Mouse (Mus musculus) adrenal gland, postnatal 10 days (tissue): Measurements from ENCODE around the gene Ppp1r11. TPM values are rescaled to one million over a fixed set of nuclear protein-coding genes. Genes with fewer than 3 reads are reported as not detected.
"Not testable (repeated sequence)": the region's sequence is repeated elsewhere in the genome, so short reads cannot be mapped to it uniquely, and the experiment has no call there.

Source experiments
- DNase-seq: peaks from one replicate; pipeline ENCODE4 v3.0.0; 2021; ENCODE audit warnings: mixed read lengths
- long read RNA-seq, 2 experiments: library from polyadenylated mRNA; stranded (forward); transcript quantifications; one replicate each; pipeline ENCODE4 v2.0.0; 2021
- total RNA-seq, 2 experiments: library from RNA; stranded (reverse); gene quantifications; 2 replicates each; pipeline ENCODE4 v1.2.3; 2021

Gene Ppp1r11
- 10 to 100 TPM; 58.5 to 62.7 TPM for total RNA-seq
- long read RNA-seq, experiment 1, transcript Ppp1r11-201 (3 exons, 1,599 nt) = major isoform, 53 of 59 reads
- long read RNA-seq, experiment 1, partial matches to known transcripts = 1 of 59 reads
- long read RNA-seq, experiment 1, other reads (novel, unspliced or antisense) = 5 of 59 reads
- long read RNA-seq, experiment 2, transcript Ppp1r11-201 (3 exons, 1,599 nt) = major isoform, 44 of 47 reads
- long read RNA-seq, experiment 2, partial matches to known transcripts = 2 of 47 reads
- long read RNA-seq, experiment 2, other reads (novel, unspliced or antisense) = 1 of 47 reads

DNA sequence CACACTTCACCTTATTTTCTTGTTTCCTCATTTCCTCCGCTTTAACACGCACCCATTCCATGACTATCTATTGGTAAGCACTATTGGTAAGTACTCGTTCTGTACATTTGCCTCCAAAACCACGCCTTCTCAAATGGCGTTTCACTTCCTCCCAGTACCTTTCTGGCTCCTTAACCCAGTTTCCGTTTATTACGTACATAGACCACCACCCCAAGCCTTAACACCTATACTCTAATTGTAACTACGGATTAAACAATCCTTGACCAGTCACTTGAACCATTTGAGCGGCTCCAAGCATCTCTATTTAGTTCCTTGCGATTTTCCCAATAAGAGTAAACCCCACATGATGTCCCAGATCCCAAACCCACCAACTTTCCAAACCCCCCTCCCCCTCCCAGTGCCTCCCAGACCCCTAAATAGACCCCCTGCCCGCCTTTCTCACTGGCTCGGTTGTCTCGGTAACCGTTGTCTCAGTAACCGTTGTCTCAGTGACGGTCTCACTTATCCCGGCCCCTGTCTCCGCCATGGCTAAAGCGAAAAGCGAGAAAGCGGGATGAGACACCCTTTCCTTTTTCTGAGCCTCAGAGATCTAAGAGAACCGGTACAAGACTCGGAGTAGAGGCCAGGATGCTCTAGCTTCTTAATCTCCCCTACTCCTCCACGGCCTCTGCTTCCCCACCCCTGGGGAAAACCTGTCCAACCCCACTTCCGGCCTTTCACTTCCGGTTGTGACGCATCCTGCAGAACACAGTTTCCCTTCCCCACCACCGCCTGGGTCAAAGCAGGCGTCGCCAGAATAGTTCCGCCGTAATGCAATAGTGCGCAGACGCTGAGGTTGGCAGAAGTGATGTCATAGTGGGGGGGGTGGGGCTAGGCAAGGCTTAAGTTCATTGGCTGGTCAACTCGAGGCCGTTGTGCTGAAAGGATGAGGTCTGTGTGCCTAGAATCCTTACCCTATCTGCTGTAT, at the start of gene Ppp1r11:
TSS of gene Ppp1r11 (minus strand) at position 761 of the 967 bp plus-strand sequence.
- DNase-seq = peak; percentile 97

DNA sequence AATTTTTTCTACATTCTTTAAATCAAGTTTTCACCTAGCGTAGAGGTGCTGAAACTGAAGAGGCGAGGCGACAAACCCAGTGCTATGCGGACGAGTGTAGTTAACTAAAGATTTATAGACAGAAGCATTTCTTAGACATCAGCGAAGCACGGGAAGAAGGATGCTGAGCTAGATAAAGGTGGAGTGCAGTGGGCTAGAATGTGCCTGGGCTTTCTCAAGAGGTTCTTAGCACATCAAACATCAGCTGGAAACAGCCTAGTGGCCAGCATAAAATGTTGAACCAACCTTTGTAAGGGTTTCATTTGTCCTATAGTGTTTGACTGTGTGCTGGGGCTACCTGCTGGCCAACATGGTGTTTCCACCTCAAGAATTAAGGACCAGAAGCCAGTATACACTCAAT, 49.3 kb upstream of the Ppp1r11 start, which contains the start of gene Zfp57:
TSS of gene Zfp57 (plus strand) at position 301 of the 400 bp plus-strand sequence.
- DNase-seq = no peak

DNA sequence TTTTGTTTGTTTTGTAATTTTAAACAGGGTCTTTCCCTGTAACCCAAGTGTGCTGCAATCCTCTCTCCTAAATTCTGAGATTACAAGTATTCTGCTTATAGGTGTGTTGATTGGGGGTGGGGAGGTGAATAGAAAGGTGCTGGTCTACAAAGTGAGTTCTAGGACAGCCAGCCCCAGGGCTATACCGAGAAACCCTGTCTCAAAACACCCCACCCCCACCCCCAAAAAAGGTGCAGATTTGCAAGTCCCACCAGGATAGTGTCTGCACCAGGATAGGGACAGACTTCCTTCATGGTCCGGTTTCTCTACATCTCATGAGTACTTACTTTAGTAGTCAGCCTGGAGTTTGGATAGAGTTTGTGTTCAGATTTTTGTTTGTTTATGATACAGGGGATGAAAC, 46.9 kb upstream of the Ppp1r11 start:
- DNase-seq = no peak

GRCm38 (mm10) chr17:36997033-36997735, 45.6 kb upstream of the Ppp1r11 start:
- peak; percentile 88 for DNase-seq

DNA sequence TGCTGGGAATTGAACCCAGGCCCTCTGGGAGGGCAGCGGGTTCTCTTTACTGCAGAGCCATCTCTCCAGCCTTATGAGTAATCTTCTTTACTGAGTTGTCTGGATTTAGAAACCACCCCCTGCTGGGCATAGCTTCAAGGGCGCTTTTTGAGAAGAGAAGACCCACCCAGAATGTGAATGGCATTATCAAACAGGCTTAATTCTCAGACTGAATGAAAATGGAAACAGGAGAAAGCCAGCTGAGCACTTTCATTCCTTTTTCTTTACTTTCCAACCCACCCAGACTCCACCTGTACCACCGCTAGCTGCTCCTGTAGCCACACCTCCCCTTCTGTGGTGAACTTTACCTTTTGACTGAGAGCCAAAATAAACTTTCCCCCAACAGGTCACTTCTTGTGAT, 43.9 kb upstream of the Ppp1r11 start:
- no peak for DNase-seq

- DNase-seq = no peak
Observed at GRCm38 (mm10) chr17:36994528-36994927, 43.0 kb upstream of the Ppp1r11 start.

DNA sequence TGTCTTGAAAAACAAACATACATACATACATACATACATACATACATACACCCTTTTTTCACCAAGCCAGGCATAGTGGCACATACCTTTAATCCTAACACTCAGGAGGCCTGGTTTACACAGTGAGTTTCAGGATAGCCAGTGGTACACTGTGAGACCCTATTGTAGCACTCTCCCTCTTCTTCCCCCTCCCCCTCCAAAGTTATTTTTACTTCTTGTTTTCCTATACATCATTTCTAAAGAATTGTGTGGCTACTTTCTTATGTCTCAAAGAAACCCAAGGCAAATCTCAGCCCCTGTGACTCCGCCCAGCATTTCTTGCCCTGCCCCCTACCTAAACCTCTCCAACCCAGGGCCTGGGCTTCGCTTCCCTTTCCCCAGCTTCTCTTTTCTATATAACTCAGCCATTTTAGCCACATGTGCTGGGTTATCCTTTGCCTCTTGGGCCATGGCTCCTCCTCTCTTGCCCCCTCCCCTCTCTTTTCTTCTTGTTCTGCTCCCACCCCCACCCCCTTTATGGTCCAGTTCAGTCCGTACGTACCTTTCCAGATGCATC, 42.3 kb upstream of the Ppp1r11 start:
- DNase-seq = no peak

DNA sequence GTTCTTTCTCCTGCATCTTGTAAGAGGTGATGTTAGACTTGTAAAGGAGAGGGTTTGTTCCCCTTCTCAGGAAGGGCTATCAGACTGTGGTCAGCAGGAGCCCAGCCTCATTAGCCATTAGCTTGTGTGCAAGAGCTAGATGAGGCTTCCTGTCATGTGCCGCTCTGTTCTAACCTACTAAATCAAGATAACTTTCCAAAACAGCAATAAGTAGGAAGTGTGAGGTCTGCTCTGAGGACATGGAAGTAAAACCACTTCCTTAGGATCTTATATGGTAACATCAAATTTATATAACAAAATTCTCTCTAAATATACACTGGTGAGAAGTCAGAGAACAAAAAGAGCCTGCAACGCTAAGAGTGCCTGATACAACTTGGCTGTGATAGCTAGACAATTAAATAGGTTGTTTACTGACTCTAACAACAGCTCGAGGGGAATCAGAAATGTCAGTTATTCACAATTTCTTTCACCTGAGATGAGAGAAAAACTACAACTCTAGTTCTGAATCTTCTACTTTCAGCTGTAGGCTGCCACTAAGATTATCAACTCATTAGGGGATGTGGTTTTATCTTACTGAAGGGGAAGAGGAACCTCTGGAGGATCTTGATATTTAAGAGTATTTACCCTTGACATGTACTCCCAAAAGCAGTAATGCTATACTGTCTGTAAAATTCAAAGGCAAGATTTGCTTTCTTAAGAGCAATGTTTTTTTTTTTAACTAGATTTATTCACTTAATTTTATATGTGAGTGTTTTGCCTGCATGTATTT, 41.0 kb upstream of the Ppp1r11 start:
- DNase-seq = no peak

GRCm38 (mm10) chr17:36990630-36991029, 39.1 kb upstream of the Ppp1r11 start:
- not testable (repeated sequence) for DNase-seq

- no peak for DNase-seq
Observed at GRCm38 (mm10) chr17:36989437-36989836, 37.9 kb upstream of the Ppp1r11 start, which contains the start of gene H2-M5. Gene H2-M5, minus strand, starts transcription at chr17:36989537.

- DNase-seq = no peak
Observed at GRCm38 (mm10) chr17:36988475-36988874, 36.9 kb upstream of the Ppp1r11 start.

- DNase-seq = no peak
Observed at GRCm38 (mm10) chr17:36982253-36983155, 31.0 kb upstream of the Ppp1r11 start.

DNA sequence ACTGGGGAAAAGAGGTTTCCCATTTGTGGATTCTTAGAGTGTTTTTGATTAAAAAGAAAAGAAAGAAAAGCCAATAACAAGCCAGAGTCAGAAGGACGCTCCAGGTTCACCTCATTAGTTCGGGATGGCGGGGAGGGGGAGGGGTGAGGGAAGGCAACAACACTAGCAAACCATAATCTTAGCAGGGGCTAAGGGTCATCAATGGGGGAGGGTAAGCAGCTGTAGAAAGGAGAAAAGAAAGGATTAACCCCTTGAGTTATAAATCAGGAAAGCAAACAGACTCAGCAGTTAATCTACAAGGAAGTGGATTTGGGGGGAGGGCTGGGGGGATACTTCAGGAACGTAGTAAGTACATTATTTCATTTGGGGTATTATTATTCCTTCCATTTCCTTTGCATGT, 30.3 kb upstream of the Ppp1r11 start:
- no peak for DNase-seq

- DNase-seq = no peak
Observed at GRCm38 (mm10) chr17:36981221-36981813, 29.8 kb upstream of the Ppp1r11 start, which contains the start of gene 2410137M14Rik. Gene 2410137M14Rik, minus strand, starts transcription at chr17:36981237.

- no peak for DNase-seq
Observed at GRCm38 (mm10) chr17:36973271-36973787, 21.8 kb upstream of the Ppp1r11 start.

GRCm38 (mm10) chr17:36972791-36973190, 21.2 kb upstream of the Ppp1r11 start:
- DNase-seq = no peak

DNA sequence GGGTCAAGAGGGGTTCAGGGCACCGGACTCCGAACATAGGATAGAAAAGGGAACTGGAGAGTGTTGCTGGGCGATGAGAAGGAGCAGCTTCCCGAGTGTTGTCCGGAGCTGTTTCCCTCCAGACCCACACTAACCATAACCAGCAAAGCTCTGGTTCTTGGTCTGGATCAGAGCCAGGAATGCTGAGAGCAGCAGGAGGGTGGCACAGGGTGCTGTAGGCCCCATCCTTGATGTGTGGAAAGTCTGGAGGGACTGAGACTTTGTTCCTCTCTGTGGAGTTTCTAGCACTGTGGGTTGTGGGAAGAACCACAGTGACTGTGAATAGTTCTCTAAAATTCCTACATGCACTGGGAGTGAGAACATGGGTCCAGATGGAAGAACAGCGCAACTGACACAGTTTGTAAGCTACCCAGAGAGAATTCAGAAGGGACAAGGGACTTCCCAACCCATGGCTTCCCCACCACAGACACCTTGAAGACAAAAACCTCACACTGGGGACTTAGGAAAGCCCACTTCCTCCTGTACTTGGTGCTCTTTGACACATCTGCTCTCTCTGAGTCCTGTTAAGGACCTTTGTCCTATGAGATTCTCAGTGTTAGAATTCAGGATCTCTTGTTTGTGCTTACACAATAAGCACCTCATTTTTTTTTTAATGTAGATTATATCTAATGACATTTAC, 19.8 kb upstream of the Ppp1r11 start:
- no peak for DNase-seq

- DNase-seq = no peak
Observed at GRCm38 (mm10) chr17:36970316-36970890, 18.9 kb upstream of the Ppp1r11 start.
